29 mouse cellular contexts compared by ENCODE assay signal in the genomic region with DNA sequence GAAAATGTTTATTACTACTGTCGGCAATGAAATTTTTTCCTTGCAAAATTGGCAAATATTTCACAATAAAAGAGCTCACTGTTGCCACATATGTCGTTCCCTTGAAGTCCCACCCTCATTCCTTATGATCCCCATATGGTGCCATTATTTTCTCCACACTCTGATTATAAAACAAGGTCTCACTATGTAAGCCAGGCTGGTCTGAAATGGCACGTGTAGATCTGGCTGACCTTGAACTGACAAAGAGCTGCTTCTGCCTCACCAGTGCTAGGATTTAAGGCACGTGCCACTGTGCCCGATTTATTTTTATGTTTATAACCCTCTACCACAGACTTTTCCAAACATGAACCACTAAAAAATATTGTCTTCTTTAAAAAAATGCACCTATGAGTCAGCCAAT. TPM values are rescaled to one million over a fixed set of nuclear protein-coding genes. Genes with fewer than 3 reads are reported as not detected.
DNase-seq lines count a peak whose midpoint lies in the region; ATAC-seq and TF ChIP-seq lines count a peak whose summit lies in the region.
"Had no signal": no experiment of that assay in that cellular context is flagged by ENCODE, and none has a peak within 500 bp of the region (broad histone marks: within the 10 kb centered on the region; RNA-seq: fewer than 3 reads in every experiment).

No protein-coding gene starts in this region.

- 74% methylated on average over 5 of the region's 5 CpGs for WGBS in forebrain, embryonic 14.5 days
- 59% methylated on average over 5 of the region's 5 CpGs for WGBS in forebrain, embryonic 16.5 days
- 73% methylated on average over 5 of the region's 5 CpGs for WGBS in liver, embryonic 12.5 days (ENCODE audit: insufficient replicate concordance)
- 71% methylated on average over 5 of the region's 5 CpGs for WGBS in liver, embryonic 15.5 days (ENCODE audit: insufficient replicate concordance)

- no peaks in the 10 kb centered on the region for H3K9me3 ChIP-seq in forebrain, embryonic 14.5 days (replicated peaks; ENCODE audit: control insufficient read depth, low read length)
- H3K9me3 ChIP-seq in forebrain, embryonic 16.5 days (ENCODE audit: control insufficient read depth, low read length) = no peaks in the 10 kb centered on the region
- H3K9me3 ChIP-seq in liver, embryonic 12.5 days (replicated peaks) = no peaks in the 10 kb centered on the region
- H3K9me3 ChIP-seq in liver, embryonic 15.5 days (replicated peaks) = no peaks in the 10 kb centered on the region
- H3K9me3 ChIP-seq: embryonic facial prominence, embryonic 12.5 days; forebrain, embryonic 10.5 days; heart, embryonic 10.5 days; heart, embryonic 15.5 days; limb, embryonic 12.5 days; midbrain, embryonic 10.5 days; midbrain, embryonic 15.5 days; neural tube, embryonic 15.5 days had no signal

- no peak for TF ChIP-seq POLR2A in brain, embryonic 14.5 days (IDR thresholded peaks at IDR 0.05; ENCODE audit: borderline replicate concordance, extremely low read depth, insufficient read depth, insufficient read length, poor library complexity, severe bottlenecking)

- peaks cover 4% of the 10 kb centered on the region; the same call in 1 of the 2 replicates for H3K36me3 ChIP-seq in forebrain, embryonic 14.5 days (ENCODE audit: control insufficient read depth, insufficient read depth, low read length)
- H3K36me3 ChIP-seq in forebrain, embryonic 16.5 days (ENCODE audit: control insufficient read depth, insufficient read depth) = no peaks in the 10 kb centered on the region
- H3K36me3 ChIP-seq in liver, embryonic 12.5 days = peaks cover 19% of the 10 kb centered on the region
- H3K36me3 ChIP-seq in liver, embryonic 15.5 days (replicated peaks) = peaks cover 16% of the 10 kb centered on the region

- no peak for TF ChIP-seq CTCF in brain, embryonic 14.5 days (IDR thresholded peaks at IDR 0.05; ENCODE audit: borderline replicate concordance, extremely low read depth, insufficient read depth, insufficient read length)

- H3K4me2 ChIP-seq in forebrain, embryonic 14.5 days (ENCODE audit: low read length) = no peak overlapping the region
- no peak overlapping the region for H3K4me2 ChIP-seq in forebrain, embryonic 16.5 days (ENCODE audit: low read length)
- H3K4me2 ChIP-seq in liver, embryonic 12.5 days = 0 out of 2 replicates have a peak overlapping the region, but pooled peaks have one; percentile 14
- peak overlapping the region; percentile 45; the same call in 1 of the 2 replicates for H3K4me2 ChIP-seq in liver, embryonic 15.5 days

- H3K4me1 ChIP-seq in forebrain, embryonic 14.5 days (ENCODE audit: control insufficient read depth, insufficient read depth, low read length) = no peaks in the 10 kb centered on the region
- H3K4me1 ChIP-seq in forebrain, embryonic 16.5 days (replicated peaks; ENCODE audit: control insufficient read depth, insufficient read depth, low read length) = peaks cover 12% of the 10 kb centered on the region
- H3K4me1 ChIP-seq in liver, embryonic 12.5 days = peaks cover 47% of the 10 kb centered on the region
- peaks cover 45% of the 10 kb centered on the region for H3K4me1 ChIP-seq in liver, embryonic 15.5 days (replicated peaks)

- no peaks in the 10 kb centered on the region for H3K27me3 ChIP-seq in forebrain, embryonic 14.5 days (replicated peaks; ENCODE audit: control insufficient read depth, insufficient read depth, low read length)
- H3K27me3 ChIP-seq in forebrain, embryonic 16.5 days (replicated peaks; ENCODE audit: control insufficient read depth, insufficient read depth, low read length) = no peaks in the 10 kb centered on the region
- H3K27me3 ChIP-seq in liver, embryonic 12.5 days (replicated peaks) = 0 out of 2 replicates have a peak, but pooled peaks cover 10% of the 10 kb centered on the region
- H3K27me3 ChIP-seq in liver, embryonic 15.5 days = peaks cover 10% of the 10 kb centered on the region
- H3K27me3 ChIP-seq: embryonic facial prominence, embryonic 12.5 days; heart, embryonic 15.5 days; limb, embryonic 12.5 days; midbrain, embryonic 15.5 days; neural tube, embryonic 15.5 days had no signal

- ATAC-seq in forebrain, embryonic 14.5 days = no peak
- no peak for ATAC-seq in forebrain, embryonic 16.5 days
- no peak for ATAC-seq in liver, embryonic 12.5 days
- no peak for ATAC-seq in liver, embryonic 15.5 days (ENCODE audit: insufficient read depth)
- ATAC-seq: forebrain, postnatal 0 days had no signal

- no peak overlapping the region for H3K4me3 ChIP-seq in forebrain, embryonic 14.5 days (ENCODE audit: low read depth, low read length)
- H3K4me3 ChIP-seq in forebrain, embryonic 16.5 days (replicated peaks; ENCODE audit: low read length) = no peak overlapping the region
- H3K4me3 ChIP-seq in liver, embryonic 12.5 days = no peak overlapping the region
- H3K4me3 ChIP-seq in liver, embryonic 15.5 days (replicated peaks) = no peak overlapping the region
- H3K4me3 ChIP-seq: left cerebral cortex, adult 2 months; limb, embryonic 12.5 days had no signal

- H3K27ac ChIP-seq in forebrain, embryonic 14.5 days (ENCODE audit: low read depth, low read length) = no peak overlapping the region
- no peak overlapping the region for H3K27ac ChIP-seq in forebrain, embryonic 16.5 days (ENCODE audit: low read length)
- peak overlapping the region; percentile 42; the same call in 1 of the 2 replicates for H3K27ac ChIP-seq in liver, embryonic 12.5 days
- 0 out of 2 replicates have a peak overlapping the region, but pooled peaks have one; percentile 4 for H3K27ac ChIP-seq in liver, embryonic 15.5 days (replicated peaks)
- H3K27ac ChIP-seq: embryonic facial prominence, embryonic 12.5 days; forebrain, embryonic 10.5 days; heart, embryonic 10.5 days; heart, embryonic 15.5 days; left cerebral cortex, adult 2 months; limb, embryonic 12.5 days; midbrain, embryonic 10.5 days had no signal

- DNase-seq in forebrain, embryonic 14.5 days (ENCODE audit: low spot score) = peak; percentile 24
- DNase-seq in liver = no peak
- peak; percentile 49 for DNase-seq in brain, embryonic 14.5 days (ENCODE audit: low read depth)
- DNase-seq in right cerebral cortex, adult 2 months (ENCODE audit: low spot score in 2 of 2) = no peak
- DNase-seq: B cell, adult 2 months; cerebellum, adult 11-12 months; cerebellum, adult 9-11 months; embryo, embryonic 11 days; forebrain, postnatal 0 days; kidney, adult 2 months; kidney, postnatal 4 days; lung, adult 2 months; lung, postnatal 14 days; retina, postnatal 1 day; right cerebral cortex, postnatal 4 days; thymus, adult 2 months; thymus, postnatal 36 days had no signal

- no peak overlapping the region for H3K9ac ChIP-seq in forebrain, embryonic 14.5 days (ENCODE audit: low read length)
- no peak overlapping the region for H3K9ac ChIP-seq in forebrain, embryonic 16.5 days (replicated peaks; ENCODE audit: low read depth, low read length)
- H3K9ac ChIP-seq in liver, embryonic 12.5 days = no peak overlapping the region
- H3K9ac ChIP-seq in liver, embryonic 15.5 days = no peak overlapping the region
- H3K9ac ChIP-seq: embryonic facial prominence, embryonic 12.5 days; heart, embryonic 15.5 days; limb, embryonic 12.5 days had no signal

RNA-seq across cellular contexts. Expression of a gene that starts 1.8 kb away (rescaled TPM):
- 36.8 and 37.4 TPM in 2 replicates for polyA plus RNA-seq in forebrain, embryonic 14.5 days (2014; fragmentation: Nextera tagmentation; extraction: Ambion mirVana)
- polyA plus RNA-seq in forebrain, embryonic 16.5 days (2015; fragmentation: Nextera tagmentation; extraction: Ambion mirVana) = 33.5 and 36.9 TPM in 2 replicates
- polyA plus RNA-seq in liver, embryonic 12.5 days (2016; fragmentation: Nextera tagmentation; extraction: Ambion mirVana) = 49.2 and 50.0 TPM in 2 replicates
- 22.4 and 26.5 TPM in 2 replicates for polyA plus RNA-seq in brain, embryonic 14.5 days (2012; rRNA removed)
- 33.4 and 34.4 TPM in 2 replicates for polyA plus RNA-seq in liver, embryonic 15.5 days (2015; fragmentation: Nextera tagmentation; extraction: Ambion mirVana)

RNA-seq across cellular contexts. Expression of a gene that starts 48.2 kb away (rescaled TPM):
- 23.7 and 28.2 TPM in 2 replicates for polyA plus RNA-seq in forebrain, embryonic 14.5 days (2014; fragmentation: Nextera tagmentation; extraction: Ambion mirVana)
- polyA plus RNA-seq in forebrain, embryonic 16.5 days (2015; fragmentation: Nextera tagmentation; extraction: Ambion mirVana) = 38.0 and 40.0 TPM in 2 replicates
- 8.4 and 8.9 TPM in 2 replicates for polyA plus RNA-seq in liver, embryonic 12.5 days (2016; fragmentation: Nextera tagmentation; extraction: Ambion mirVana)
- polyA plus RNA-seq in brain, embryonic 14.5 days (2012; rRNA removed) = 17.1 and 19.8 TPM in 2 replicates
- 3.7 and 4.7 TPM in 2 replicates for polyA plus RNA-seq in liver, embryonic 15.5 days (2015; fragmentation: Nextera tagmentation; extraction: Ambion mirVana)

Comparison
In these comparisons a context has a peak if more than half of its experiments do, and no peak if none do; other contexts are left out.
1. DNase-seq: peak in forebrain, embryonic 14.5 days (single experiment) and brain, embryonic 14.5 days (single experiment); none in liver (single experiment) and right cerebral cortex, adult 2 months (0 of 2).
2. H3K27ac ChIP-seq: peak in liver, embryonic 12.5 days (single experiment) and liver, embryonic 15.5 days (single experiment); none in forebrain, embryonic 14.5 days (single experiment) and forebrain, embryonic 16.5 days (single experiment).
3. H3K4me2 ChIP-seq: peak in liver, embryonic 12.5 days (single experiment) and liver, embryonic 15.5 days (single experiment); none in forebrain, embryonic 14.5 days (single experiment) and forebrain, embryonic 16.5 days (single experiment).